Mouse (Mus musculus) midbrain, postnatal 0 days (tissue): Measurements from ENCODE around the gene Dlgap1. TPM values are rescaled to one million over a fixed set of nuclear protein-coding genes. Genes with fewer than 3 reads are reported as not detected.

Source experiments
- ATAC-seq: fragments of 200-750 bp; cut with Nextera tagmentation; 2 replicates; pipeline ENCODE4 v1.8.0; 2017; ENCODE audit warnings: moderate number of reproducible peaks, mild to moderate bottlenecking, moderate TSS enrichment, moderate library complexity; ENCODE audit not compliant: low FRiP score
- DNase-seq: peaks from one replicate; pipeline ENCODE4 v3.0.0-alpha.2; 2015; ENCODE audit warnings: low spot score
- H3K27ac ChIP-seq: fragments of 300-500 bp; sonication (generic); 2 replicates; pipeline ENCODE4 v1.5.1; 2014; ENCODE audit warnings: low read depth, mild to moderate bottlenecking, low read length, mixed read lengths
- H3K27me3 ChIP-seq: fragments of 300-500 bp; sonication (generic); 2 replicates; pipeline ENCODE4 v1.6.1; 2014; ENCODE audit warnings: low read length, control low read depth, mixed read lengths; ENCODE audit not compliant: insufficient read depth
- H3K36me3 ChIP-seq: fragments of 300-500 bp; sonication (generic); 2 replicates; pipeline ENCODE4 v1.6.1; 2014; ENCODE audit warnings: low read length, control low read depth, mixed read lengths; ENCODE audit not compliant: insufficient read depth
- H3K4me1 ChIP-seq: fragments of 300-500 bp; sonication (generic); 2 replicates; pipeline ENCODE4 v1.6.1; 2014; ENCODE audit warnings: mild to moderate bottlenecking, control low read depth, antibody characterized with exemption, low read length, mixed read lengths; ENCODE audit not compliant: insufficient read depth
- H3K4me2 ChIP-seq: fragments of 300-500 bp; sonication (generic); 2 replicates; pipeline ENCODE4 v1.6.1; 2014; ENCODE audit warnings: low read depth, mild to moderate bottlenecking, low read length, mixed read lengths; ENCODE audit not compliant: poor library complexity, severe bottlenecking
- H3K4me3 ChIP-seq: fragments of 300-500 bp; sonication (generic); 2 replicates; pipeline ENCODE4 v1.5.1; 2014; ENCODE audit warnings: low read depth, mild to moderate bottlenecking, low read length, moderate library complexity
- H3K9ac ChIP-seq: fragments of 300-500 bp; sonication (generic); replicated peaks from 2 replicates; pipeline ENCODE4 v1.6.1; 2014; ENCODE audit warnings: mild to moderate bottlenecking, low read length, moderate library complexity, mixed read lengths; ENCODE audit not compliant: poor library complexity, severe bottlenecking
- H3K9me3 ChIP-seq: fragments of 300-500 bp; sonication (generic); 2 replicates; pipeline ENCODE4 v1.6.1; 2016; ENCODE audit warnings: low read length, control low read depth
- CTCF ChIP-seq: IDR thresholded peaks from 2 replicates; pipeline ENCODE4 v1.5.1; 2016; ENCODE audit warnings: antibody characterized with exemption, mild to moderate bottlenecking
- WGBS: fragments of 180-500 bp; shearing (Covaris S2); extraction: QIAGEN DNeasy Blood & Tissue Kit; methylation state at CpG from one replicate; pipeline ENCODE4 v1.1.7; 2014; 5-methylcytosine and 5-hydroxymethylcytosine counted together
- polyA plus RNA-seq: library from polyadenylated mRNA; unstranded; fragments of >200 nt; fragmentation: Nextera tagmentation; extraction: Ambion mirVana; gene quantifications from 2 replicates; pipeline ENCODE4 v1.2.1, GENCODE M21; 2015
- total RNA-seq: library from RNA; depleted of rRNA; stranded (reverse); fragments of >200 nt; gene quantifications from 2 replicates; pipeline ENCODE4 v1.2.3, GENCODE M21; 2014

Gene Dlgap1
- total and polyA plus RNA-seq, 2 experiments from 2014 or later = 34.9 to 84.8 TPM

DNA sequence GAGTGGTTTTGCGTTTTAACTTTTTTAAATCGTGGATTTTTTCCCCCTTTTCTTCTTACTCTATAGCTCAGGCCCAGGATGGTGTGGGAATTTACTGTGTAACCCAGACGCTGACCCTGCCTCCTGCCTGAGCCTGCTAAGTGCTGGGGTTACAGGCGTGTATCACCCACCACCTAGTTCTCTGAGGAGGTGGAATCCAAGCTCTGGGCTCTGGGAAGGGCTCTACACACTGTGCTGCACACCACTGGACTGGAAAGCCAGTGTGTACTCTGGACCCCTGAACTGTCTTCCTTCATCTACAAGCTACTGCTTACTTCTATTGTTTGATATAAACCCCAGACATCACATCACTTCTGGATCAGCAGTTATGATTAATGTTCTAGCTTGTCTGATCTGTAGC lies 889.9 kb downstream of the Dlgap1 start:
- TF ChIP-seq CTCF = no peak
- Histone ChIP-seq H3K4me1 (no peaks in the 10 kb centered on the region), H3K36me3 (no peaks in the 10 kb centered on the region), H3K4me3 (no peak overlapping the region), H3K4me2 (no peak overlapping the region), H3K27me3 (0 out of 2 replicates have a peak, but pooled peaks cover 3% of the 10 kb centered on the region), H3K9ac (no peak overlapping the region), H3K9me3 (no peaks in the 10 kb centered on the region), H3K27ac (no peak overlapping the region)
- DNase-seq (no peak), ATAC-seq (no peak)
- 93% methylated on average over 4 of the region's 4 CpGs for WGBS

DNA sequence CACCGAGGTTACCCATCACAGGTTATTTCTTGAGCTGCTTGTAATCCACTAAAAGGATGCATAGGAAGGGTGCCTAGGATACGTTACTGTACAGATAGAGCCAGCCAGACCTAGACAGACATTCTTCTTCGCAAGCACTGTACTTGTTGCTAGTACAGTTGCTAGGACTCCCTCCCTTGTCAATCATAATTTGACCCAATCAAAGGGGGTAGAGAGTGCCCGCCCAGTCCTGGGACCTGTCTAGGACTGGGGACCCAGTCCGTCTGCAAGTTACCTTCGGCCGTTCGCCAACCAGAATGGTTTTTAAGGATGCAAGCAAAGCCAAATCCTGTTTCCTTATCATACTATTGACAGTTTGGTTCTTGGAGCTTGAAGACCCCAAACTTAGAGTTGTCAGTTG lies 895.2 kb downstream of the Dlgap1 start:
- ATAC-seq = no peak
- DNase-seq = no peak
- no peaks in the 10 kb centered on the region for H3K27me3 ChIP-seq
- no peak overlapping the region for H3K9ac ChIP-seq
- H3K4me2 ChIP-seq = no peak overlapping the region
- 98% methylated on average over 8 of the region's 8 CpGs for WGBS
- no peak overlapping the region for H3K27ac ChIP-seq
- no peaks in the 10 kb centered on the region for H3K4me1 ChIP-seq
- TF ChIP-seq CTCF = no peak
- H3K9me3 ChIP-seq = no peaks in the 10 kb centered on the region
- H3K4me3 ChIP-seq = no peak overlapping the region
- no peaks in the 10 kb centered on the region for H3K36me3 ChIP-seq

DNA sequence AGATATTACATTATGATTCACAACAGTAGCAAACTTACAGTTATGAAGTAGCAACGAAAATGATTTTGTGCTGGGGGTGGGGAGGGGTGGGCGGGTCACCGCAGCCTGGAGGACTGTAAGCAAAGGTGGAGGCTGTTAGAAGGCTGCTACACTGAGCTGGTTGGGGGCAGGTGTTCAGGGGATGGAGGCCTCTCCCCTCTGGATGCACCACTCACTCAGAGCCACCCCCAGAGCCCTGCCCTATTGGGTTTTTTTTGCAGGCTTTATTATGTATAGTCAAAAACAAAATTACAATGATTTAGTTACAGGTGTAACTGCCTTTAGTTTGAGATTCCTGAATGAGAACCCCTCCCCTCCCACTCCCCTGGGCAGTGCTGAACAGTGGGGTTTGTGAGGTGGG lies 895.8 kb downstream of the Dlgap1 start:
- Histone ChIP-seq H3K9ac (no peak overlapping the region), H3K9me3 (no peaks in the 10 kb centered on the region), H3K27me3 (no peaks in the 10 kb centered on the region), H3K4me2 (no peak overlapping the region), H3K4me1 (no peaks in the 10 kb centered on the region), H3K4me3 (no peak overlapping the region), H3K36me3 (no peaks in the 10 kb centered on the region), H3K27ac (no peak overlapping the region)
- ATAC-seq (no peak), DNase-seq (no peak)
- WGBS = 80% methylated on average over 3 of the region's 3 CpGs
- TF ChIP-seq CTCF = no peak

DNA sequence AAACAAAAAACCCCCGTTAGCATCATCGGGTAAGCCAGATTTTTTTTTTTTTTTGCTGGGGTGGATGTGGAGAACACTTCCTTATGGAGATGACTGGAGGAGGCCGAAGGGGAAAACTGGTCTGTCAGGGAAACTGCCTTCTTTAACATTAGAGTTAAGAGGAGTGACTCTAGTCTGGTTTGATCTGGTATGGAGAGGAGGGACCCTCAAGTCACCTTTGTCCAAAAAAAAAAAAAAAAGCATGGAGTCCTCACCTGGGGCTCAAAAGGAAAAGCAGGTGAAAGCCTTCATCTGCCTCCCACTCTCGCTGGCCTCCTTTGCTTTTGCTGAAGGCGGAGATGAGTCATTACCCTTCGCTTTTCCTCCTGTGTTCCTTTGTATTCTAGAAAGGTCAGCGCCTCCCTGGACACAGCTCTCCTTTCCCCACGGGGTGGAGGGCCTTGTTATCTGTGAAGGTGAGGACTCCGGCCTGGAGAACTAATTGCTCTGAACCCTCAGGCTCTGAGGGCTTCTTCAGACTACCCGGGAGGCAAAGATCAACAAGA lies 896.3 kb downstream of the Dlgap1 start:
- no peak overlapping the region for H3K27ac ChIP-seq
- no peaks in the 10 kb centered on the region for H3K9me3 ChIP-seq
- no peaks in the 10 kb centered on the region for H3K27me3 ChIP-seq
- 87% methylated on average over 10 of the region's 10 CpGs for WGBS
- H3K36me3 ChIP-seq = no peaks in the 10 kb centered on the region
- H3K4me1 ChIP-seq = no peaks in the 10 kb centered on the region
- no peak for DNase-seq
- TF ChIP-seq CTCF = no peak
- no peak for ATAC-seq
- H3K4me3 ChIP-seq = no peak overlapping the region
- H3K4me2 ChIP-seq = no peak overlapping the region
- H3K9ac ChIP-seq = no peak overlapping the region

DNA sequence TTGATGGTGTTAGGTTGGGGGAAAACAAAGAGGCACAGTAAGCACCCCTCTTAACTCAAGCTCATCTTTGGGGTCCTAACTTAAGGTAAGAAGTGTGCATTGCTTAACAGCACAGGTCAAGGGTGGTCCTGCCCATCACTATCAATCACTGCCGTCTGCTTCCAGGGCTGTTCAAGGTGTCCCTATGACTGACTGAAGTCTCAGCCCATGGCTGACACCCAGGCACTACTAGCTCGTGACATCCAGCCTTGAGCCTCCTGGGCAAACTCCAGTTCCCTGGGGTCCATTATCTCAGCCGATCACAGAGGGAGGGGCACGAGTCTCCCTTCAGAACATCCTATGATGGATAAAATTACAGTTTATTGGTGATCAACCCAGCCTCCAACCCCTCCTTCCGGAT lies 897.2 kb downstream of the Dlgap1 start:
- no peak for TF ChIP-seq CTCF
- no peaks in the 10 kb centered on the region for H3K27me3 ChIP-seq
- ATAC-seq = no peak
- H3K4me2 ChIP-seq = no peak overlapping the region
- no peaks in the 10 kb centered on the region for H3K36me3 ChIP-seq
- H3K27ac ChIP-seq = no peak overlapping the region
- WGBS = 91% methylated on average over 5 of the region's 5 CpGs
- H3K4me3 ChIP-seq = no peak overlapping the region
- no peak overlapping the region for H3K9ac ChIP-seq
- H3K4me1 ChIP-seq = no peaks in the 10 kb centered on the region
- no peaks in the 10 kb centered on the region for H3K9me3 ChIP-seq
- DNase-seq = no peak

DNA sequence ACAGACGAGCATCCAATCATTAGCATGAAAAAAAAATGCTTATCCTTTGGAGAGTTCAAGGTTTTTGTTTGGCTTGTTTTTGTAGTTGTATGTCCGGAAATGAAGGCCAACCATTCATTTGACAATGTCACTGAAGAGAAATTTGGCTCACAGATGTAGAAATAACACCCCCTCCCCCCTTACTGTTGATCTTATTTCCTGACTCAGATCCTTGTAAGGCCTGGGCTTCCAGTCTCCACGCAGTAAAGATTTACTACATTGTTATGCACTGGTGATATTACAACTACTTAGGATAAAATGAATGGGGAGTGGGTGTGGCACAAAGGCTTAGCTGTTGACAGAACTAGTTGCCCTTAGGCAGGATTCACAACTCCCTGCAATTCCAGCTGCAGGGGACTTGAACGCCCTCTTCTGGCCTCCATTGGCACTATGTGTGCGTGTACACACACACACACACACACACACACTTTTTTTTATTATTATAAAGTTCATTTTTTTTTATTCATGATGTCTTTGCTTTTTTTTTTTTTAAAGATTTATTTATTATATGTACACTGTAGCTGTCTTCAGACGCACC lies 897.8 kb downstream of the Dlgap1 start:
- 85% methylated on average over 6 of the region's 6 CpGs for WGBS
- no peak for ATAC-seq
- no peak for DNase-seq
- Histone ChIP-seq H3K9ac (no peak overlapping the region), H3K9me3 (no peaks in the 10 kb centered on the region), H3K36me3 (no peaks in the 10 kb centered on the region), H3K4me2 (no peak overlapping the region), H3K4me3 (no peak overlapping the region), H3K4me1 (no peaks in the 10 kb centered on the region), H3K27ac (no peak overlapping the region), H3K27me3 (no peaks in the 10 kb centered on the region)
- no peak for TF ChIP-seq CTCF
